Mouse (Mus musculus): Measurements from ENCODE around the gene Colgalt2. TPM values are rescaled to one million over a fixed set of nuclear protein-coding genes. Genes with fewer than 3 reads are reported as not detected.
"Not testable (repeated sequence)": the region's sequence is repeated elsewhere in the genome, so short reads cannot be mapped to it uniquely, and the experiment has no call there.

Gene Colgalt2
- 1 to 10 TPM; 5.3 to 7.0 (median 6.1) TPM for total RNA-seq (2022)

DNA sequence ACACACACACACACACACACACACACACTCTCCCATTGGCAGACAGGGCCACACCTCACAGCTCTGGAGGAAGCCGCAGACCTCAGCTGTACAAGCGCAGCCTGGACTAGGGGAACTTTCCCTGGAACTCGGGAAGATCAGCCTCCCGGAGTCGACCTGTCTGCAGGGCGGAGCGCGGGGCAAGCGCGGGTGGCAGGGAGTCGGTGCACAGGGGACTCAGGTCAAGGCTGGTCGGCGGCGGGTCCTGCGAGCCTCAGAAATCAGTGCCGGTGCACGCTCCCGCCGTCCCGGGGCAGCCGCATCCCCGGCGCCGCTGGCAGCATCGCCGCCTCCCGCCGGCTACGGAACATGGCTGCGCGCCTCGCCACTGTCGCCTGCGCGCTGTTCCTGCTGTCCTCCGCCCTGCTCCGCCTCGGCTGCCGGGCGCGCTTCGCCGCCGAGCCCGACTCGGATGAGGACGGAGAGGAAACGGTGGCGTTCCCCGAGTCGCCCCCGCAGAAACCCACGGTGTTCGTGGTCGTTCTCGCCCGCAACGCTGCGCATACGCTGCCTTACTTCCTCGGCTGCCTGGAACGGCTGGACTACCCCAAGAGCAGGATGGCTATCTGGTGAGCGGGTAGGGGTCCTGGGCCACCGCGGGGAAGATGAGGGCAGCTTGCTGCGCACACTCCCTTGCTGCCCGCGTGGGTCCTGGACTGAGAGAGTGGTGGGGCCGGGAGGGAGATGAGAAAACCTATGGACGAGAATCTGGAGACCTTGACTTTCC is at the start of gene Colgalt2:
Gene Colgalt2 (plus strand): TSS at position 41 of the 766 bp plus-strand sequence.
- peak in 1 of 2 experiments; percentile 46 for DNase-seq (ENCODE audit: low spot score in 2 of 2)

DNA sequence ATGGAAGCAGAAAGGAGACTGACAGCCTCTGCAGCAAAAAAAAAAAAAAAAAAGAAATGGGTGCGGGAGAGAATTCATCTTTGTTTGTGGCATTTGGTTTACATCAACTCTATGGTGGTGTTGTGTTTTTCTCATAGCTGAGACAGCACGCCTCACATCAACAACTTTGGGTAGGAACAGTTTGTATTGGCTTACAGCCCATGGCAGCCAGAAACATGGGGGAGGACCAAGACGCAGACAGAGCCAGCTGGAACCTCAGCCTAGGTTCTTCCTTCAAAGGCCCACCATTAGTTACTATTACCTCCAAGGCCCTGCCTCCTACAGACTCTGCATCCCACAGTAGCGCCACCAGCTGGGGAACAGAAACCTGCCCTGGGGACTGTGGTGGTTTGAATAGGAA is 42.9 kb upstream of the Colgalt2 start:
- peak in 1 of 2 experiments; percentile 26 for DNase-seq (ENCODE audit: low spot score in 2 of 2)

DNA sequence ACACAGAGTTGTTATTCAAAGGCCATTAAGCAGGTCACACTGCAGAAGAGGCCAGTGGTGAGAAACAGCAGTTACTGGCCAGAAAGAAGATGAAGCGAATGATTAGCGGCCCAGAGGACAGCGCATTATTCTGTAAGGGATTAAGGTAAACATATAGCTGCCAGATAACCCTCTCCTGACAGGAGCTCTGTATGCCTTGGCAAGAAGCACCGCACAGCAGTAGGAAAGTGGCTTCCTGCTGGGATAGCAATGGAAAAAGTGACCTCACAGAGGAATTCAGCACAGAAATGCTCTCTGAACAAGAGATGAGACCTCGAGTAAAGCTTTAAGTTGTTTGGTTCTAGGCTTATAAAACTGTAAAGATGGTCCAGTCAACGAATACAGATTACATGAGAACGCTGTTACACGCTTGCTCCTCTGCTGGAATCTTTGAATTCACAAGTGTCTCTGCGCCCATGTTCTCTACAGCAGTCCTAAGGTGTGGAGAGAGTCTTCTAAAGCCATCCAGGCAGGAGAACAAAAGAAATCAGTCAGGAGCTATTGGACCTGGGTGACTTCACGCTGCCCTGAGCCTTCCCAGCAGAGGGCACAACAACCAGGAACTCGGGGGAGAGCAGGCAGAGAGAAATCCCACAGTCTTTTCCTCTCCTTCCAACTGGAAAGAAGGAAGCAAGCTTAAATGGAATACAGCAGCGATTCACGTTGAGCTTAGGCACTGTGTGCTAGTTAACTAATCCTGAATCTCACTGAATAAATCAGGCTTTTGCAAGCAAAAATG is 31.1 kb upstream of the Colgalt2 start:
- DNase-seq (ENCODE audit: low spot score in 2 of 2) = no peak

- DNase-seq (ENCODE audit: low spot score in 2 of 2) = peak; percentile 60 to 71
Observed at GRCm38 (mm10) chr1:152369139-152369538, 30.5 kb upstream of the Colgalt2 start.

DNA sequence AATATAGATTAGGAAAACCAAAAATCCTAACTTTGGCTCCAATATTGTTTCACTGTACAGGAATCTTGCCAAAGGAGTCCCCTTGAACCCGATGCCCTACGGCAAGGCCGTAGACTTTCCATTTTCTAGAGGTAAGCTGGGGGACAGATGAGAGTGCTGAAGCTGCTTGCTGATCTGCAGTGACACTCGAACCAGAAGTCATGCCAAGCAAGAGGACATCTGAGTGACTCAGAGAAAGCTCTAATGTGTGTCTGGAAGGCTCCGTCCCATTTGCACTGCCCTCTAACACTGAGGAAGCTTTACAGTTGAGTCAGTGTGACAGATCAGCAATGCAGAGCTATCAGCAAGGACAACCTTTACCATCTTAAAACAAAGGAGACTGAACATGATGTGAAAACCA is 21.3 kb upstream of the Colgalt2 start:
- no peak for DNase-seq (ENCODE audit: low spot score in 2 of 2)

DNA sequence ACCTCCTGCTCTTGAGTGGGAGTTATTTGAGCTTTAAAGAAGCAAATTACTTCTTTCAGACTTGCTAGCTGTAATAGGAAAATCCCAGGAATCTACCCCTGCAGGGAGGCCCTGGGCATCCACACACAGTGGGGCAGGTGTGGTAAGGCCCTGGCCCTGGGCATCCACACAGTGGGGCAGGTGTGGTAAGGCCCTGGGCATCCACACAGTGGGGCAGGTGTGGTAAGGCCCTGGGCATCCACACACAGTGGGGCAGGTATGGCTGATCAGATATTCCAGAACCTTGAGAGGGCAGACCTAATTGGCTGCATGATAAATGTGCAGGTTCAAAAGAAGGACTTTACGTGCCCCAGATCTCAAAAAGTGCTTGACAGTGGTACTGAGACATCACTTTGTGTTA is 15.0 kb upstream of the Colgalt2 start:
- no peak for DNase-seq (ENCODE audit: low spot score in 2 of 2)

- DNase-seq (ENCODE audit: low spot score in 2 of 2) = not testable (repeated sequence)
Observed at GRCm38 (mm10) chr1:152385693-152386092, 13.9 kb upstream of the Colgalt2 start.

- peak; percentile 72 to 81 for DNase-seq (ENCODE audit: low spot score in 2 of 2)
Observed at GRCm38 (mm10) chr1:152386188-152386835, 13.3 kb upstream of the Colgalt2 start, which contains the start of gene Tsen15. Tsen15 (minus strand) TSS chr1:152386688.

- DNase-seq (ENCODE audit: low spot score in 2 of 2) = no peak
Observed at GRCm38 (mm10) chr1:152389271-152389670, 10.4 kb upstream of the Colgalt2 start.

GRCm38 (mm10) chr1:152394137-152394536 is 5.5 kb upstream of the Colgalt2 start:
- no peak for DNase-seq (ENCODE audit: low spot score in 2 of 2)

- DNase-seq (ENCODE audit: low spot score in 2 of 2) = no peak
Observed at GRCm38 (mm10) chr1:152394956-152395515, 4.6 kb upstream of the Colgalt2 start.

DNA sequence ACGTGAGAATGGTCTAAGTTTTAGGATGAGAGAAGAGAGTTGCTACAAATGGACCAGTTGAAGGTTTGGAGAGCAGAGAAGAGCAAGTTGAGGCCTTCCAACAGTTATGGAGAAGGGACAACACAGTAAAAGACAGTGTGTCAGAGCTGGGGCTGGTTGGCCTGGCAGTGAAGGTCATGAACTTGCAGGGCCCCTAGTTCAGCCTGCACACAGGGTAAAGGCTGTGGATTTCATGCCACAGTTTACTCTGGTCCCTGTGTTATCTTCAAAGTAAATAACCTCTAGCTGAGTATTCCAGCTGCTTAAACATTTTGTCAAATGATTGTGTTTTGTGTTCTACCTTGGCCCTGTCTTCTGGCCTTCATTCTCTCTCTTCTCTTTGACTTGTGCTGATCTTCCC is 922 bp upstream of the Colgalt2 start:
- no peak for DNase-seq (ENCODE audit: low spot score in 2 of 2)

DNA sequence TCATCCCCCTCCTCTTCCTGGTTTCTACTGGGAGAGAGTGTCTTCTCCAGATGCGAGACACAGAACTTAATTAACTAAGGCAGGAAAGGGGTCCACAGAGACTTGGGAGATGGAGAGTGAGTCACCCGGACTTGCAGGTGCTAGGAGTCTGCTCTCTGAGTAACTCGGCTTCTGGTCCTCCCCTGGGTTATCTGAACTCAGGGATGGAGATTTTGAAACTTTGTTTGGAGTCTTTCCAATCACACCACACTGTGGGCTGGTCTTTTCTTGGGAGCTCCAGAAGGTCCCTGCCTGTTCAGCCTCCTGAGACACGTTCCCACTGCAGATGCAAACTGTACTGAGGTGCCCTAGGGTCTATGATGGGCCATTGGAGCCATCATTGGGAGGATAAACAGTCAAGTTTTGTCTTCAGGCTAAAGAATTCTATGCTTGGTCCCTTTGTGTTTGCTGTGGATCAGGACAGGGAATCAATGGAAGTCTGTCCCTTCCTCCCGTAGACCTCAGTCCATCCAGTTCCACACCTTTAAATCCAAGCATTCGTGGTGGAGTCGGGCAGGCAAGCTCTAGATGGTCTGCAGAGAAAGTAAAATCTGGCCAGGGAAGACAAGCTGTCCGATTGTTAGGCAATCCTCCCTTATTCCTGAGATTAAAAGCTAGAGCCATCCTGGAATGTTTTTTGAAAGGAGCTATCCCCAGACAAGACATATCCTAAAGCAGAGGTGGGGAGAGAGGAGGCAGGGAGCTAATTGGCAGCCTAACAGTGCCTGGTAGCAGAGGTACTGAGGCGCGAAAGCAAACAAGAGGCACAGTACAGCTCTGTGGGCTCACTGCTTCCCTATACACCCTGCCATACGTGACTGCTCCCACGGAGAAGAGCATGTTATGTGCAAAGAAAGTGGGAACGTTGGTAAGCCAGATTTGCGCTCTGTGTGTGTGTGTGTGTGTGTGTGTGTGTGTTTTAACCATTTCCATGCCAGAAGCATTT is 1.2 kb downstream of the Colgalt2 start:
- DNase-seq (ENCODE audit: low spot score in 2 of 2) = peak in 1 of 2 experiments; percentile 10

- no peak for DNase-seq (ENCODE audit: low spot score in 2 of 2)
Observed at GRCm38 (mm10) chr1:152407021-152407946, 7.7 kb downstream of the Colgalt2 start.

DNA sequence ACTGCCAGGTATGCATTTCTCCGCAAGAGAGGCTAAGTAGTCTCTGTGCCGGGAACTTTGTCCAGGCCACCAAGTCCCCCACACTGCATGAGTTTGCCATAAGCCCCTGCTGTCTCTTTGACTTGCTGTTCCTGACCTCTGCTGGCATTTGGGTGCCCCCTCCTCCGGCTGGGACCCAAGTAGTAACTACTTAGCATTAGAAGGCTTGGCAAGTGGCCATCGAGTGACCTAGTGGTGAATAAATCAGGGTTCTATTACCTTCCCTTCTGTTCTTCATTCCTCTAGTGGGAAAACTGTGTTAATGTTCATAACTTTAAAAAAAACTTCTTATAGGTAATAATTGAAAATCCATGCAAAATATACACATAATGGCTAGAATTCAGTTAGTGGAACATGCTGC is 9.7 kb downstream of the Colgalt2 start:
- no peak for DNase-seq (ENCODE audit: low spot score in 2 of 2)

GRCm38 (mm10) chr1:152410657-152411056 is 11.0 kb downstream of the Colgalt2 start:
- peak; percentile 59 to 60 for DNase-seq (ENCODE audit: low spot score in 2 of 2)

DNA sequence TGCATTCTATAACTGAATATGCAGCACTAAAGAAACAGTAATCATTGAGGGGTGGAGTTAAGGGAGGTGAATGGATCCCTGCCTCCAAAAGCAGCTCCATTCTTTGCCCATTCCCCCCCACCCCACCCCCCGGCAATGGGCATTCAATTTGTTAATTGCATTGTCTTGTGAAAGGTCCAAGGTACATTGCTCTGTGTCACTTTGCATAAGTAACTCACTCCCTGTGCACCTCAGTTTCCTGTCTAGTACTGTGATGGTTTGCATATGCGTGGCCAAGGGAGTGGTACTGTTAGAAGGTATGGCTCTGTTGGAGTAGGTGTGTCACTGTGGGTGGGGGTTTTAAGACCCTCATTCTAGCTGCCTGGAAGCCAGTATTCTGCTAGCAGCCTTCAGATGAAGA is 13.5 kb downstream of the Colgalt2 start:
- DNase-seq (ENCODE audit: low spot score in 2 of 2) = no peak

DNA sequence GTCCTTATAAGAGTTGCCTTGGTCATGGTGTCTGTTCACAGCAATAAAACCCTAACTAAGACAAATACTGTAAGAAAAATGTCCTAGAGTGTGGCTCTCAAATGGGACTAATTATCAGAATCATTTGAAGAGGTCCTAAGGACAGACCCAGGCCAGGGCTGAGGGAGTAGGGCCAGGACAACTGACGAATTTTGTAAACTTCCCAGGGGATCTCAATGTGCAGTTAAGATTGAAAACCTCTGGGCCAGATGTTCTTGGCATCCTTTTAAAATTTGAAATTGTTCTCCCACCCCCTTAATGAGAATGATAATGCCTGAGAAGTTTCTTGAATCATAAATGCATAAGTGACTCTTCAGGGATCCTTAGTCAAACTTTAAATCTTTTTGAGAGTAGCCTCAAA is 14.3 kb downstream of the Colgalt2 start:
- no peak for DNase-seq (ENCODE audit: low spot score in 2 of 2)

DNA sequence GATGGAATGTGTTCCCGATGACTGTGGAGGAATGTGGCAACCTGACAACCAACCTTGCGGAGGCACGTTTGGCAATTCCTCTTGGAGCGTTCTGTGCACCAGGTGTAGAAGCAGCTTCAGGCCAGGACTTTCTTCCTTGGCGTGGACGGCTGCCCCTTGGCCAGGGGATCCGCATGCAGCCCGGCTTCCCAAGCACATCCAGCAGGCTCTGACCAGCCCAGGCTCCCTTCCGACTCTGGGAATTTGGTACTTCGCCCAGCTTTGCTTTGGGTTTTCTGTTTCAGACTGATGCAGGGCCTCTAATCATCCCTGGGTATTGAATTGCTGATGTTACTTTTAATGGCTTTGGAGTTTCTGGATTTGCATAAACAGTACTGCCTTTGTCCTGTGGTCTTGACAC is 14.8 kb downstream of the Colgalt2 start:
- DNase-seq (ENCODE audit: low spot score in 2 of 2) = peak; percentile 28 to 31

Measured in layer of hippocampus, adult 8-10 months (tissue).